Mouse (Mus musculus): ENCODE results near the gene Sobp. TPM values are rescaled to one million over a fixed set of nuclear protein-coding genes. Genes with fewer than 3 reads are reported as not detected.
A peak's percentile ranks its signal among the peaks of the same experiment; 100 is the strongest.

Gene Sobp
- polyA plus RNA-seq, 1 experiment from 2014 or later: 4.7 TPM

GRCm38 (mm10) chr10:43120688-43121450 lies 53.5 kb downstream of the Sobp start:
- no peak overlapping the region for H3K4me3 ChIP-seq (replicated peaks)
- H3K4me1 ChIP-seq (replicated peaks): peaks cover 38% of the 10 kb centered on the region
- no peak overlapping the region for H3K4me2 ChIP-seq
- no peak overlapping the region for H3K9ac ChIP-seq (replicated peaks)
- no peaks in the 10 kb centered on the region for H3K36me3 ChIP-seq
- WGBS: 26% methylated on average over 8 of the region's 8 CpGs
- ATAC-seq (ENCODE audit: insufficient number of reproducible peaks, insufficient read depth, low FRiP score, low TSS enrichment, low read depth): no peak
- H3K27ac ChIP-seq: no peak overlapping the region
- H3K9me3 ChIP-seq: no peaks in the 10 kb centered on the region
- H3K27me3 ChIP-seq: no peaks in the 10 kb centered on the region

GRCm38 (mm10) chr10:43116083-43116927 lies 58.0 kb downstream of the Sobp start:
- Histone ChIP-seq H3K36me3 (no peaks in the 10 kb centered on the region), H3K9me3 (no peaks in the 10 kb centered on the region), H3K4me2 (no peak overlapping the region), H3K27ac (no peak overlapping the region), H3K4me3 (replicated peaks) (no peak overlapping the region), H3K9ac (replicated peaks) (no peak overlapping the region), H3K27me3 (no peaks in the 10 kb centered on the region), H3K4me1 (replicated peaks) (peaks cover 20% of the 10 kb centered on the region)
- ATAC-seq (ENCODE audit: insufficient number of reproducible peaks, insufficient read depth, low FRiP score, low TSS enrichment, low read depth): no peak
- WGBS: 73% methylated on average over 3 of the region's 3 CpGs

GRCm38 (mm10) chr10:43112296-43112695 lies 62.0 kb downstream of the Sobp start:
- H3K36me3 ChIP-seq: no peaks in the 10 kb centered on the region
- no peaks in the 10 kb centered on the region for H3K27me3 ChIP-seq
- ATAC-seq (ENCODE audit: insufficient number of reproducible peaks, insufficient read depth, low FRiP score, low TSS enrichment, low read depth): no peak
- no peaks in the 10 kb centered on the region for H3K9me3 ChIP-seq
- WGBS: 94% methylated on average over 7 of the region's 7 CpGs
- H3K4me3 ChIP-seq (replicated peaks): no peak overlapping the region
- no peak overlapping the region for H3K9ac ChIP-seq (replicated peaks)
- H3K4me2 ChIP-seq: no peak overlapping the region
- H3K4me1 ChIP-seq (replicated peaks): peaks cover 26% of the 10 kb centered on the region
- no peak overlapping the region for H3K27ac ChIP-seq

- Histone ChIP-seq H3K9me3 (no peaks in the 10 kb centered on the region), H3K27me3 (peaks cover 4% of the 10 kb centered on the region; the same call in 1 of the 2 replicates), H3K4me3 (replicated peaks) (no peak overlapping the region), H3K4me2 (no peak overlapping the region), H3K4me1 (replicated peaks) (peaks cover 20% of the 10 kb centered on the region), H3K9ac (replicated peaks) (no peak overlapping the region), H3K36me3 (no peaks in the 10 kb centered on the region), H3K27ac (no peak overlapping the region)
- no peak for ATAC-seq (ENCODE audit: insufficient number of reproducible peaks, insufficient read depth, low FRiP score, low TSS enrichment, low read depth)
- WGBS: 84% methylated on average over 8 of the region's 8 CpGs
These were observed 67.7 kb downstream of the Sobp start for GRCm38 (mm10) chr10:43106616-43107015.

GRCm38 (mm10) chr10:43106196-43106595 lies 68.1 kb downstream of the Sobp start:
- ATAC-seq (ENCODE audit: insufficient number of reproducible peaks, insufficient read depth, low FRiP score, low TSS enrichment, low read depth): no peak
- H3K4me1 ChIP-seq (replicated peaks): peaks cover 20% of the 10 kb centered on the region
- WGBS: 42% methylated on average over 7 of the region's 7 CpGs
- no peaks in the 10 kb centered on the region for H3K36me3 ChIP-seq
- no peak overlapping the region for H3K4me2 ChIP-seq
- H3K9me3 ChIP-seq: no peaks in the 10 kb centered on the region
- no peak overlapping the region for H3K27ac ChIP-seq
- H3K27me3 ChIP-seq: peaks cover 6% of the 10 kb centered on the region; the same call in 1 of the 2 replicates
- no peak overlapping the region for H3K9ac ChIP-seq (replicated peaks)
- no peak overlapping the region for H3K4me3 ChIP-seq (replicated peaks)

GRCm38 (mm10) chr10:43100513-43100912 lies 73.8 kb downstream of the Sobp start:
- 47% methylated on average over 5 of the region's 5 CpGs for WGBS
- no peak overlapping the region for H3K27ac ChIP-seq
- no peaks in the 10 kb centered on the region for H3K9me3 ChIP-seq
- H3K36me3 ChIP-seq: no peaks in the 10 kb centered on the region
- peaks cover 20% of the 10 kb centered on the region; the same call in 1 of the 2 replicates for H3K27me3 ChIP-seq
- peaks cover 29% of the 10 kb centered on the region for H3K4me1 ChIP-seq (replicated peaks)
- ATAC-seq (ENCODE audit: insufficient number of reproducible peaks, insufficient read depth, low FRiP score, low TSS enrichment, low read depth): no peak
- no peak overlapping the region for H3K4me3 ChIP-seq (replicated peaks)
- no peak overlapping the region for H3K9ac ChIP-seq (replicated peaks)
- no peak overlapping the region for H3K4me2 ChIP-seq

- Histone ChIP-seq H3K4me1 (replicated peaks) (peaks cover 35% of the 10 kb centered on the region), H3K4me3 (replicated peaks) (no peak overlapping the region), H3K27me3 (peaks cover 21% of the 10 kb centered on the region; the same call in 1 of the 2 replicates), H3K36me3 (no peaks in the 10 kb centered on the region), H3K4me2 (no peak overlapping the region), H3K9me3 (no peaks in the 10 kb centered on the region), H3K27ac (no peak overlapping the region), H3K9ac (replicated peaks) (no peak overlapping the region)
- 75% methylated on average over 6 of the region's 6 CpGs for WGBS
- no peak for ATAC-seq (ENCODE audit: insufficient number of reproducible peaks, insufficient read depth, low FRiP score, low TSS enrichment, low read depth)
These were observed 75.1 kb downstream of the Sobp start for GRCm38 (mm10) chr10:43099229-43099628.

- 18% methylated on average over 8 of the region's 8 CpGs for WGBS
- Histone ChIP-seq H3K4me3 (replicated peaks) (no peak overlapping the region), H3K27me3 (peaks cover 21% of the 10 kb centered on the region; the same call in 1 of the 2 replicates), H3K9me3 (no peaks in the 10 kb centered on the region), H3K4me1 (replicated peaks) (peaks cover 40% of the 10 kb centered on the region), H3K27ac (no peak overlapping the region), H3K4me2 (no peak overlapping the region), H3K36me3 (no peaks in the 10 kb centered on the region), H3K9ac (replicated peaks) (no peak overlapping the region)
- ATAC-seq (ENCODE audit: insufficient number of reproducible peaks, insufficient read depth, low FRiP score, low TSS enrichment, low read depth): peak; percentile 68; the same call in 1 of the 2 replicates
These were observed 76.6 kb downstream of the Sobp start for GRCm38 (mm10) chr10:43097755-43098154.

- WGBS: 79% methylated on average over 4 of the region's 4 CpGs
- Histone ChIP-seq H3K27me3 (peaks cover 18% of the 10 kb centered on the region; the same call in 1 of the 2 replicates), H3K4me2 (no peak overlapping the region), H3K27ac (no peak overlapping the region), H3K4me1 (replicated peaks) (peaks cover 40% of the 10 kb centered on the region), H3K4me3 (replicated peaks) (no peak overlapping the region), H3K9ac (replicated peaks) (no peak overlapping the region), H3K36me3 (no peaks in the 10 kb centered on the region), H3K9me3 (no peaks in the 10 kb centered on the region)
- no peak for ATAC-seq (ENCODE audit: insufficient number of reproducible peaks, insufficient read depth, low FRiP score, low TSS enrichment, low read depth)
These were observed 77.7 kb downstream of the Sobp start for GRCm38 (mm10) chr10:43096614-43097013.

GRCm38 (mm10) chr10:43094537-43094936 lies 79.8 kb downstream of the Sobp start:
- Histone ChIP-seq H3K4me3 (replicated peaks) (no peak overlapping the region), H3K4me2 (no peak overlapping the region), H3K9ac (replicated peaks) (no peak overlapping the region), H3K4me1 (replicated peaks) (peaks cover 32% of the 10 kb centered on the region), H3K9me3 (no peaks in the 10 kb centered on the region), H3K36me3 (0 out of 2 replicates have a peak, but pooled peaks cover 2% of the 10 kb centered on the region), H3K27me3 (peaks cover 15% of the 10 kb centered on the region; the same call in 1 of the 2 replicates), H3K27ac (no peak overlapping the region)
- no peak for ATAC-seq (ENCODE audit: insufficient number of reproducible peaks, insufficient read depth, low FRiP score, low TSS enrichment, low read depth)
- 28% methylated on average over 5 of the region's 5 CpGs for whole genome bisulfite sequencing

GRCm38 (mm10) chr10:43093440-43093839 lies 80.9 kb downstream of the Sobp start:
- Histone ChIP-seq H3K36me3 (peaks cover 10% of the 10 kb centered on the region; the same call in 1 of the 2 replicates), H3K4me2 (no peak overlapping the region), H3K27ac (no peak overlapping the region), H3K9ac (replicated peaks) (no peak overlapping the region), H3K27me3 (peaks cover 15% of the 10 kb centered on the region; the same call in 1 of the 2 replicates), H3K4me1 (replicated peaks) (peaks cover 31% of the 10 kb centered on the region), H3K9me3 (no peaks in the 10 kb centered on the region), H3K4me3 (replicated peaks) (no peak overlapping the region)
- 78% methylated on average over 10 of the region's 10 CpGs for WGBS
- no peak for ATAC-seq (ENCODE audit: insufficient number of reproducible peaks, insufficient read depth, low FRiP score, low TSS enrichment, low read depth)

Measured in limb, embryonic 12.5 days (tissue).